Mouse (Mus musculus): Measurements from ENCODE around the gene Cacna1b.

Gene Cacna1b

DNA sequence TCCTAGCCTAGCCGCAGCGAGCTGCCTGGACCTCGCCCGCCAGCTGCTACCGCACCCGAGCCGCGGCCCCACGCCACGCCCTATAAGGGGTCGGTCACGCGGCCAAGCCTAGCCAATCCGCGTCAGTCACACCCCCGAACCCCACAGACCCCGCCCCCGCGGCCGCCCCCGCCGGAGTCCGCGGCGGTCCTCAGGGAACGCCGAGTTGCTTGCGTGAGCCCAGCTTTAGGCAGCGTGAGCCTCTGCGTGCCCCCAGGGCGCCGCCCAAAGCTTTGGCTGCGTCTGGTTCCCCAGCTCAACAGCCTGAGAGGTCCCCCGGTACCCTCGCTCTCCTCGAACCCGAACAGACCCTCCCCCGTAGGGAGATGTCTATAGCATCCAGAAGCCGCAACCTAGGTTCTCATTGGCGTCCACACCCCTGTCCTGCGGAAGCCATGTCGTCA, at the start of gene Cacna1b:
Gene Cacna1b (minus strand): TSS at position 38 of the 443 bp plus-strand sequence.
- POLR2A ChIA-PET: interaction anchor here in 1 of 4 experiments (1.8 kb wide), 1 partner anchor 194 kb away, joined by 4 read pairs; no protein-coding TSS in a partner anchor
- CTCF ChIA-PET: interaction anchor here in 1 of 4 experiments (1.2 to 1.4 kb wide), 2 partner anchors 189 to 358 kb away, joined by 3 read pairs; no protein-coding TSS in a partner anchor

DNA sequence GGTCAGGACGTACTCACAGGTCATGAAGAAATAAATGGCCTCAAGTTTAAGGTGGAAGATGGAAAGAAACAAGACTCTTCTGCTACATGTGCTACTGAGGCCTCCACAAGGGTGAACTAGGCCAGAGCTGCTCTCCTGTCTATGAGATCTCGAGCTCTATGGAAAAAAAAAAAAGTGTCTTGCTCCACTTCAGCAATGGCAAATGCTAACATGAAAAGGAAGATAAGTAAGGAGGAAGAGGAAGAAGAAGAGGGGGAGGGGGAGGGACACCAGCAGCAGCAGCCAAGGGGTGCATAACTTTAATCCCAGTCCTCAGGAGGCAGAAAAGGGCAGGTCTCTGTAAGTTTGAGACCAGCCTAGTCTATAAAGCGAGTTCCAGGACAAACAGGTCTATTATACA, 46.8 kb upstream of the Cacna1b start:
- ChIA-PET POLR2A (interaction anchor here in 1 of 4 experiments (1.1 kb wide), 1 partner anchor 9 kb away, joined by 3 read pairs; no protein-coding TSS in a partner anchor), CTCF (no interaction called here)

DNA sequence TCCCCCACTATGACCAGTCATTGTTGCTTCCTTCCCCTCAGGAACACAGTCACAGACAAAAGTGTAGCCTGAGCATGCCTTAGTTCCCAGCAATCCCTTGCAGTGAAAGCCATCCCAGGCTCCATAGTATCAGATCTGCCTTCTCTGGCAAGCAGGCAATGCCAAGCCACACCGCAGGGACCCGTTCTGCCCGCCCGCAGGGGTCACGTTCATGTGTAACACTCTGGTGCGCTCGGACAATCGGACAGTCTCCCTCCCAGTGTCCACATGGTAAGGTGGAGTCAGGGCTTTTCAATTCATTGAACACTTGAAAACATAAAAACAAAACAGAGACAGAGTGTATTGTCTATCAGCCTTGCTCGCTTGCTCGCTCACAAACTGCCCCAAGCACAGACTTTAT, 44.7 kb upstream of the Cacna1b start:
- ChIA-PET POLR2A (no interaction called here), CTCF (no interaction called here)

DNA sequence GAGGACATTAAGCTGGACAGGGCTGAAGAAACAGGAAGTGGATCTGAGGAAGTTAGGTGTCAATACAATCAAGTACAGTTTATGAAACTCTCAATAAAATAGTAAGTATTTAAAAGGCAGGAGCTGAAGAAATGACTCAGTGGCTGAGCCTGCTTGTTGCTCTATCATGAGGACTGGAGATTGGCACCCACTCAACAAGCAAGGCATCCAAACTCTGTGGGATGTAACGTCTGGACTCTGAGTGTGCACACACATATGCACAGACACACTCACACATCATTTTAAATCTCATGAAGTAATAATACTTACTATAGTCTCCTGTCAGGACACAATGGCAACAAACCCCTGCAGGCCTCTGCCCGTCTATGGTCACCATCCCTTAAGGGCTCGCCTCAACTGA, 44.1 kb upstream of the Cacna1b start:
- CTCF ChIA-PET: no interaction called here

DNA sequence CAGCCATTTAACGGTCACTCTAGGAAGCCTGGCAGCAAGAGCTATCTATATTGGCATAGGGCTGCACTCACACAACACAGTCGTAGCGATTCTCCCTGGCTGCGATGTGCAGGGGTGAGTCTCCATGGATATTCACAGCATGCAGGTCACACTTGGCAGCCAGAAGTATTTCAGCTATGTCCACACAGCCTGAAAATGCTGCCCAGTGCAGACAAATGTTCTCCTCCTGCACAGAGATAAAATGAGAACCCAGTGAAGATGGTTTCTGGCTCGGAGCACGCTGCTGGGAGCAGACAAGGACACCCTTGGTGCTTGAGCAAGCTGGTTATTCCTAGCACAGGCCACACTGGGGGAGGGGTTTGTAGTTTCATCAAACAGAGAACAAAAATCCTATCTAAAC, 43.2 kb upstream of the Cacna1b start:
- CTCF ChIA-PET: no interaction called here
- POLR2A ChIA-PET: interaction anchor here in 1 of 4 experiments (0.7 kb wide), 1 partner anchor 19 kb away, joined by 3 read pairs; no protein-coding TSS in a partner anchor

More for the DNA sequence above, 44.1 kb upstream of the Cacna1b start:
- POLR2A ChIA-PET: no interaction called here

DNA sequence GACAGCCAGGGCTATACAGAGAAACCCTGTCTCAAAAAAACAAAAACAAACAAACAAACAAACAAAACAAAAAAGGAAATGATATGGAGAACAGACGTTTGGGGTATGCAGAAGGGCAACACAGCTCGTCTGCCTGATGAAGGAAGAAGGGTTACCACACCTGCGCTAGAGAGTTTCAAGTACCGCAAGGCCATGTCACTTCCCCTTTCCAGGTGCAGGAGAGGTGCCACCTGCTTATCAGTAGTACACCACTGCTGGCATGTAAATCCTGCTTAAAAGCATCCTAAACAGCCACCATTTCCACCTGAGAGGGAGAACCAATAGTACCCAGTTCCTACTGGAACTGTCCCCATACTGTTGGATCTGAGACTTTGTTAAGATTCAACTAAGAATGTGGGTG, 42.7 kb upstream of the Cacna1b start:
- ChIA-PET POLR2A (interaction anchor here in 1 of 4 experiments (0.7 kb wide), 1 partner anchor 18 kb away, joined by 3 read pairs; no protein-coding TSS in a partner anchor), CTCF (no interaction called here)

DNA sequence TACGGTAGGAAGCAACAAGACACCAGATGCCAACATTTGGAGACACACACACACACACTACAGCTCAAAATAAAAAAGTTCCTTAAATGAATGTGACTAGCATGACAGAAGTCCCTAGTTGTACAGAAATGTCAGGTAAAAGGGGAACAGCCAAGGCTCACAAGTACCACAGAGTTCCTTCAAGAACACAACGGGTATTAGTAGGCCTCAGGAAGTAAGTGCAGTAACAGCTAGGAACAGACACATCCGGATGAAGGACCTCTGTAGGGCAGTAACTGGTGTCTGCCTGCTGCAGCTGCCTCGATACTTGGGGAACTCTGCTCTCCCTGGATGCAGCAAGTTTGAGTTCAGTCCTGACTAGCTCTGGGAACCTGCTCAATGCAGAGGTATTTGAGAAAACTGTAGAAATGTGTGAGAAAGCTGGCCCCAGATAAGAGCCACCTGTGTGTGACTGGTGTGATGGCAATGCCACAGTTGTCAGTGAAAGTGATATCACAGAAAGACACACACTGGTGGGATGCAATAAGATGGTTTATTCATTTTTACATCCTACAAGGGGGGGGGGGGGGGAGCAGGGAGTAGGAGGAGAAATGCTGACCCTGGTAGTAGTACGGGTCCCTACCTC, 34.0 kb upstream of the Cacna1b start:
- CTCF ChIA-PET: interaction anchor here in 2 of 4 experiments (0.6 to 1.2 kb wide), 2 partner anchors 31 to 276 kb away, joined by 3 to 4 read pairs; no protein-coding TSS in a partner anchor
- POLR2A ChIA-PET: interaction anchor here in 1 of 4 experiments (0.6 kb wide), 1 partner anchor 109 kb away, joined by 17 read pairs; no protein-coding TSS in a partner anchor

DNA sequence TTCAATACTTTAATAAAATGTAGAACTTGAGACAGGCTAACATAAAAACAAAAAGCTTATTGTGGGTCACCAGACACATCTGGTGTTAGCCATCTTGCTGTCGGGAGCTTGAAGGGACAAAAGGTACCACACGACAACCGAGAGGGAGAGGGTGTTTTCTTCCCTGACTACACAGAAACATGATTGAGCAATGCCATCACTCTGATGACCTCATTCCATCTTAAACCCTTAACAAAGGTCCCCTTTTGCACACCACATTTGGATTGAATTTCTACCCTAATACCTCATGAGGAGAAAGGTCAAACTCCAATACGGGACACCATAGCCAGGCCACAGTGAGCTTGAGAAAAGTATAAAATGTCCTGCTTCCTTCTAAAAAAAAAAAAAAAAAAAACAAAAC, 24.3 kb upstream of the Cacna1b start:
- POLR2A ChIA-PET: interaction anchor here in 3 of 4 experiments (0.6 to 1.5 kb wide), 5 partner anchors 18 to 758 kb away, joined by 3 to 6 read pairs (median 3); no protein-coding TSS in a partner anchor
- CTCF ChIA-PET: interaction anchor here in 1 of 4 experiments (1.0 to 1.1 kb wide), 2 partner anchors 26 to 297 kb away, joined by 4 read pairs; no protein-coding TSS in a partner anchor

DNA sequence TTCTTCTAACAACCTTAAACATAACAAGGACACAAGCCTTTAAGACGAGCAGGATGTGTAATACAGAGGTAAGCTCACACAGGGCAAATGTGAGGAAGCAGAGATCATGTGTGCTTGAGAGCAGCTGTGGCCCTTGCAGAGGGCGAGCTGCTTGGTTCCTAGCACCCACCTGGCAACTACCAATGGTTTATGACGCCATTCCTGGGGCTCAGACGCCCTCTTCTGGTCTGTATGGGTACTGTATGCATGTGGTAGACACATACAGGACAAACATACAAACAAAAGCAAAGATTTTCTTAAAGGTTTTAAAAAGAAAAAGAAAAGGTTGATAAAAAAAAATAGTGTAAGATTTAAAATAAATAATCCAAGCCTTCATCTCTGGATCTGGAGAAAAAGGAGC, 18.3 kb upstream of the Cacna1b start:
- ChIA-PET POLR2A (no interaction called here), CTCF (interaction anchor here (0.6 to 1.3 kb wide), 9 partner anchors 10 to 399 kb away, joined by 3 to 4 read pairs (median 3); no protein-coding TSS in a partner anchor)

DNA sequence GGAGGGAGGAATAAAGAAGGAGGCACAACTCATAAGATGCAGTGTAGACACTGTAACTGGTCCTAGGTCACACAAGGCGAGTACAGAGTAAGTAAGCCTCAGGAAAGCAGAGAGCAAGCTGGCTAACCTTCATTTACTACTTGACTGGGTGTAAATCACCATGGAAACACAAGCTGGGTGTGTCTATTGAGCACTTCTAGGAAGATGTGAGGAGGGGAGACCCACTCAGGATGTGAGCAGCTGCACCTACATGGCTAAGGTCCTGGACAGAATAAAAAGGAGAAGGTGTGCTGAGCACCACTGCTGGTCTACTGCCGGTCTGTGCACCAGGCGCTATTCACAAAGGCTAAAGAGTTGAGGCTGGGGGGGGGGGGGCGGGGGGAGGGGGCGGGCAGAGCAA, 13.9 kb upstream of the Cacna1b start:
- ChIA-PET POLR2A (interaction anchor here in 1 of 4 experiments (1.6 kb wide), 1 partner anchor 13 kb away, joined by 3 read pairs; no protein-coding TSS in a partner anchor), CTCF (interaction anchor here in 2 of 4 experiments (0.6 to 0.8 kb wide), 2 partner anchors 22 to 224 kb away, joined by 3 read pairs; no protein-coding TSS in a partner anchor)

DNA sequence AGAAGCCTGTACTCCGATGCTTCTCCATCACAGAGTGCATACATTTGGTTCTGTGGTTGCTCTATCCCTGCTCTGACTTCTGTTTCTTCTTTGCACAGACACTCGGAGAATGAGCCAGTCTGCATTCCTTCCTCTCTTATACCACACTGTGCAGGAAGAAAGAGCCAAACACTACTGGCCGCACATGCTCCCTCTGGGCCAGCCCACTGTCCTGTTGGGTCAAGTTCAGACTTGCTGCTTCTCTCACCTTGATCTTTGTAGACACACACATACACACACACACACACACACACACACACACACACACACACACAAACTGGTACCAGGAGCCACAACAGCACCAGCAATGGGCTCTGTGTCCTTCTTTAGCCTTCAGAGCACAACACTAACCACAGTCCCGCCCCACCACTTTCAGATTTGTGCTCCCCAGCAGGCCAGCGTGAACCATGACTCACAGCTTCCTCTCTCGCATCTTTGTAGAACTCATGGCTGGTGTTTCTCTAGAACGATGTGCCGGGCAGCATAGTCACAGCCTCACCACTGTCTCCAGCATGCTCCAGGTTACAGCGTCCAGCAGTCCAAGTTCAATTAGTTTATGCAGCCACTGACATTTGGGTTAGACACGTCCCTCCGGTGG, 13.1 kb upstream of the Cacna1b start:
- POLR2A ChIA-PET: no interaction called here
- CTCF ChIA-PET: interaction anchor here in 1 of 4 experiments (0.8 kb wide), 1 partner anchor 21 kb away, joined by 3 read pairs; no protein-coding TSS in a partner anchor

DNA sequence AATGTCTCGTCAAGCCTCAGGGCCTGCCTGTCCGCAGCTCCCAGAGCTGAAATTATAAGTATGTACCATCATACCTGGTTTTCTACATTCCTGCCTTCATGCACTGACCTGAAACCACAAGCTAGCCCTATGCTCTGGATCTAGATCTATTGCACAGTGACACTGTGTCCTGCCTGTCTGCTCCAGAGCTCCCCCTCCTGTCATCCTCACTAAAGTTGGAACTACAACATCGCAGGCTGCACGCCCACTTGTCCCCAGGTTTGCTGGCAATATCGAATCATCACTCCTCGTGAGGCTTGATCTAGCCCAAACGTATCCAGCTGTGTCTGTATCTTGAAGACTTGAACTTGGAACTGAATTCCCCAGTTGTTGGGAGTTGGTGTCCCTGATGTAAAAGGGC, 11.9 kb upstream of the Cacna1b start:
- POLR2A ChIA-PET: interaction anchor here in 1 of 4 experiments (0.8 to 1.3 kb wide), 2 partner anchors 9 to 61 kb away, joined by 3 to 4 read pairs; no protein-coding TSS in a partner anchor

DNA sequence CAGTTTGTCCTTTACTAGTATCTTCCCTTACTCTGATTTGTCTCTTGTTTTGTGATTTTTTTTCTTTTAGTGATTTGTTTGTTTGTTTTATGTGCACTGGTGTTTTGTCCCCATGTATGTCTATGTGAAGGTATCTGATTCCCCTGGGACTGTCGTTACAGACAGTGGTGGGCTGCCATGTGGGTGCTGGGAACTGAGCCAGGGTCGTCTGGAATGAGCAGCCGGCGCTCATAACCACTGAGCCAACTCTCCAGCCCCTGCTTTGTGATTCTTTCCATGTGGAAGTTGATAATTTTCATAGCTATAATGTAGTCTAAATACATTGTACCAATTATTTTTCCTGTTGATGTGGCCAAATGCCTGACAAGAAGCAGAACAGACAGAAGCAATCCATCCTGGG, 7.9 kb upstream of the Cacna1b start:
- ChIA-PET CTCF (interaction anchor here in 1 of 4 experiments (1.0 kb wide), 1 partner anchor 10 kb away, joined by 3 read pairs; no protein-coding TSS in a partner anchor), POLR2A (no interaction called here)

More for the DNA sequence above, 11.9 kb upstream of the Cacna1b start:
- CTCF ChIA-PET: interaction anchor here (0.6 to 1.9 kb wide), 7 partner anchors 10 to 478 kb away, joined by 3 to 8 read pairs (median 4); no protein-coding TSS in a partner anchor

DNA sequence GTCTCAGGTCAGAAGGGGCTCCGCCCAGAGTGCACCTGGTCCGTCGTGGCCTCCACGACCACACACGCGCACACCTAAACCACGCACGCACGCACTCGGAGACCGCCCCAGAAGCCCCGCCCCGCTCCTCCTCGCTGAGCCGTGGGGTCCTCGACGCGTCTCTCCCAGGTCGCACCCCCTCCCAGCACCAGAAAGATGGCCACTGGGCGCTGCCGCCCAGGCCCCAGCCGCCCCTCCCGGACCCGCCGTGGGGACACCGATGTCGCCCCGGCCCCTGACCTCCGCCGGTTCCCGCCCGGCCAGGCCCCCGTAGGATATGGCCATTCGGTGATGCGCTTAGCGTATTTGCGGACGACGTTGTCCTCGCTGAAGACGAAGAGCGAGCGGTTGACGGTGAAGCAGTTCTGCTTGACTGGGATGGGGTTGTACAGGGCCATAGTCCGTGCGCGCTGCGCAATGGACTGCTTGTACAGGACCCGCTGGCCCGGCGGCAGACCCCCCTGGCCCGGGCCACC, 449 bp downstream of the Cacna1b start:
- POLR2A ChIA-PET: interaction anchor here in 1 of 4 experiments (1.8 kb wide), 1 partner anchor 193 kb away, joined by 4 read pairs; no protein-coding TSS in a partner anchor
- CTCF ChIA-PET: interaction anchor here in 2 of 4 experiments (1.2 to 1.4 kb wide), 3 partner anchors 12 to 357 kb away, joined by 3 read pairs; no protein-coding TSS in a partner anchor

DNA sequence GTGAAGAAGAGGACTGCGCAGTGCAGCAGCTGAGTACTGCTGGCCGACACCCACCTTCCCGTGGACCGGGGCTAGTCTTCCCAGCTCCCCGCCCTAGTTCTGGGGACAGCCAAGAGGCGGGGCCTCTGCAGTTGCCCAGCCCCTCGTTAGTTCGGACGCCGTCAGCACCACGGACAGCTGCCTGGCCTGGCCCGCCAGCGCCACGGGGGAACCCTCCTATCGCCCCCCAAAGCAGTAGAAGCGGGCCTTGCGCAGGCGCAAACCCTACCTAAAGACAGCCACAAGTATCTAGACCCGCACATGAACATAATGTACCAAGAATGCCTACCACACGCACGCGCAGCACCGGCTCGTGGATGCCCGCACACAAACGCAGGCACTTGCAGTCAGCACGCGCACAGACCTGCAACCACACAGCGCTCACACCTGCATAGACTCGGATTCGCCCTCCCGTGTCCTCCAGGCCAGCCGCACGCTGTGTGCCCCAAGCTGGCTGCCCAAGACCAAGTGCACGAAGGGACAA, 968 bp downstream of the Cacna1b start:
- POLR2A ChIA-PET: interaction anchor here in 3 of 4 experiments (0.7 to 1.8 kb wide), 3 partner anchors 173 to 193 kb away, joined by 3 to 4 read pairs (median 3); partner anchors contain the start of gene Arrdc1 (in 2 of the 3)
- CTCF ChIA-PET: interaction anchor here in 2 of 4 experiments (0.5 to 1.2 kb wide), 3 partner anchors 13 to 807 kb away, joined by 3 to 4 read pairs (median 3); no protein-coding TSS in a partner anchor

DNA sequence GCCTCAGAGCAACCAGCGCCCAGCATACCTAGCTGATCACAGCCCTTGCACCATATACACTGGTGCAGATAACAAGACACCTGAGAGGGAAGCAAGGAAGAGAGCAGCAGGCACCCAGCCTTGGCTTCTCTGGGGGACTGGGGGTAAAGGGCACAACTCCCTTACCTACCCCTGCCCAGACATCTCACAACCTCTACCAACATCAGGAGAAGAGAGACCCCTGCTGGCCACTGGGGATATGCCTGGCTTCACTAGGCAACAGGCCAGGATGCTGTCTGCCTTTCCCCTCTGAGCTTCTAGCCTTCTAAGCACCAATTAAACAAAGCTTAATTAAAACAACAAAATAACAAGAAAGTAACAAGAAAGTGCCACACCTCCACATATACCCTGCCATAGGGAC, 7.7 kb downstream of the Cacna1b start:
- CTCF ChIA-PET: interaction anchor here (0.6 to 2.8 kb wide), 16 partner anchors 9 to 458 kb away, joined by 3 to 17 read pairs (median 4); partner anchors contain the start of gene Noxa1 (in 1 of the 4)
- POLR2A ChIA-PET: no interaction called here

DNA sequence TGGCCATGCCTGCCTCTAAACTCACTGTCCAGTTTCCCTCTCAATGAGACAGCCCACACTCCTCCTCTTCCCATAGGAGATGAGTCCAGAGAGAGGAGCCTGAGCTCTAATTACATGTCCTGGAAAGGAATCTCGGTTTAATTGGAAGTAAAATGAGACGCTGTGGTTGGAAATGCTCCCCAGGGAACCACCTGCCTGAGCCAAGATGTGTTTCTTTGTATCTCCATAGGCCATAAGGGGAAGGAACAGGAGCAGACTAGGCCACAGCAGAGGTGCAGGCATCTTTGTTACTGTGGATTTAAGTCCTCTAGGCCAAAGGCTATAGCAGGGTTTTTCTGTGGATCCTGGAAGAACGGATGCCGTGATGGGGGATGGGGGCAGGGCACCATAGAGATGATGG, 10.4 kb downstream of the Cacna1b start:
- ChIA-PET CTCF (interaction anchor here in 1 of 4 experiments (1.3 kb wide), 1 partner anchor 179 kb away, joined by 4 read pairs; no protein-coding TSS in a partner anchor), POLR2A (no interaction called here)

DNA sequence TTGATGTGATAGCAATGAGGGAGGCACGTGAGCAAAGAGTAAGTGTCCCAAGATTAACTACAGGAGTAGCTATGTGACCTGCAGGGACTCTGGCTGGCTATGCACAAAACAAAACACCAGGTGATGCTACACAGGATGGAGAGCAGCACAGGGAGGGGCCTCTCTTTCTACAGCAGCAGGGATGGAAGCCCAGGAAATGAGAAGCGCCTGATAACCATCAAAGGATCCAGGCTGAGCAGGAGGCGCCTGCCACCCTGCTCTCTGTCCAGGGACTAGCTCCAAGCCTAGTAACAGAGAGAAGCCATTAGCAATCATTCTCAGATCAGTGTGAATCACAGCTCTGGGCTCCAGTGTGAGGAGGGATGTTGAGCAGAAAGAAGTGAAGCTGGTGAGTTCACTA, 12.9 kb downstream of the Cacna1b start:
- POLR2A ChIA-PET: no interaction called here
- CTCF ChIA-PET: no interaction called here

DNA sequence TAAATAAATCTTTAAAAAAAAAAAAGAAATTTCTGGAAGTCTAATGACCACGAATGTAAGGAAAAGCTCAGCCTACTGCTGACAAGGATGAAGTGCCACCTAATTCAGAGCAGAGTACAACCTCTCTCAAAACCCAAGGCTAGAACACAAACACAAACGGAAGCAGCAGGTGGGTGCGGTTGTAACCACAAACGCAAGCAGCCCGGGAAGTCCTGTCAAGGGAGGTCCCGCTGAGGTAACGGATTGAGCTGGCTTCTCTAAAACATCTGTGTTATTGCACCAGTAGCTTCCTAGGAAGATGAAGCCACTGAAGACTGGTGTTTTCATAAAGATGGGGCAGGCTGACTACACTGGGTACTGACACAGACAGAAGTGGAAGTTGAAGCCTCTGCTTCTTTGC, 15.1 kb downstream of the Cacna1b start:
- ChIA-PET POLR2A (no interaction called here), CTCF (no interaction called here)
